Mouse (Mus musculus): Measurements from ENCODE around the gene Olfr123. TPM values are rescaled to one million over a fixed set of nuclear protein-coding genes. Genes with fewer than 3 reads are reported as not detected.

Gene Olfr123
- not detected in 2 replicates for polyA plus RNA-seq (2015; fragmentation: Nextera tagmentation; extraction: Ambion mirVana)

GRCm38 (mm10) chr17:37793229-37793628, at the start of gene Olfr123:
Gene Olfr123, plus strand, starts transcription at chr17:37793529.
- 82% methylated on average over 2 of the region's 2 CpGs for WGBS
- Histone ChIP-seq H3K4me2 (ENCODE audit: low read depth, low read length) (no peak within 1 kb of the TSS), H3K9ac (ENCODE audit: low read length) (no peak within 1 kb of the TSS), H3K9me3 (replicated peaks; ENCODE audit: control insufficient read depth, low read length) (no peaks in the 10 kb centered on the region), H3K27ac (ENCODE audit: low read length) (no peak within 1 kb of the TSS), H3K27me3 (ENCODE audit: control insufficient read depth, insufficient read depth, low read length) (no peaks in the 10 kb centered on the region), H3K4me1 (ENCODE audit: control insufficient read depth, insufficient read depth, low read length) (no peaks in the 10 kb centered on the region), H3K4me3 (ENCODE audit: low read length) (no peak within 1 kb of the TSS), H3K36me3 (ENCODE audit: control insufficient read depth, insufficient read depth) (no peaks in the 10 kb centered on the region)
- no peak for ATAC-seq (replicated peaks; ENCODE audit: extremely low read depth, insufficient read depth, low FRiP score)

- Histone ChIP-seq H3K36me3 (ENCODE audit: control insufficient read depth, insufficient read depth) (no peaks in the 10 kb centered on the region), H3K27me3 (ENCODE audit: control insufficient read depth, insufficient read depth, low read length) (no peaks in the 10 kb centered on the region), H3K4me3 (ENCODE audit: low read length) (no peak within 1 kb of the TSS), H3K9me3 (replicated peaks; ENCODE audit: control insufficient read depth, low read length) (no peaks in the 10 kb centered on the region), H3K27ac (ENCODE audit: low read length) (no peak within 1 kb of the TSS), H3K9ac (ENCODE audit: low read length) (no peak within 1 kb of the TSS), H3K4me1 (ENCODE audit: control insufficient read depth, insufficient read depth, low read length) (no peaks in the 10 kb centered on the region), H3K4me2 (ENCODE audit: low read depth, low read length) (no peak within 1 kb of the TSS)
- 76% methylated on average over 4 of the region's 4 CpGs for WGBS
- ATAC-seq (replicated peaks; ENCODE audit: extremely low read depth, insufficient read depth, low FRiP score), result no peak
These were observed 25.0 kb upstream of the Olfr123 start, which contains the start of gene Olfr122 for GRCm38 (mm10) chr17:37768307-37768706. Gene Olfr122, plus strand, starts transcription at chr17:37768607.

GRCm38 (mm10) chr17:37799588-37799987, 6.3 kb downstream of the Olfr123 start, which contains the start of gene Olfr124:
Gene Olfr124, plus strand, starts transcription at chr17:37799888.
- no peak for ATAC-seq (replicated peaks; ENCODE audit: extremely low read depth, insufficient read depth, low FRiP score)

GRCm38 (mm10) chr17:37832649-37833048, 39.3 kb downstream of the Olfr123 start, which contains the start of gene Olfr125:
Gene Olfr125, plus strand, starts transcription at chr17:37832949.
- ATAC-seq (replicated peaks; ENCODE audit: extremely low read depth, insufficient read depth, low FRiP score), result no peak
- no peak within 1 kb of the TSS for H3K27ac ChIP-seq (ENCODE audit: low read length)
- H3K27me3 ChIP-seq (ENCODE audit: control insufficient read depth, insufficient read depth, low read length), result no peaks in the 10 kb centered on the region
- H3K4me3 ChIP-seq (ENCODE audit: low read length), result no peak within 1 kb of the TSS
- no peaks in the 10 kb centered on the region for H3K36me3 ChIP-seq (ENCODE audit: control insufficient read depth, insufficient read depth)
- no peaks in the 10 kb centered on the region for H3K4me1 ChIP-seq (ENCODE audit: control insufficient read depth, insufficient read depth, low read length)
- no peaks in the 10 kb centered on the region for H3K9me3 ChIP-seq (replicated peaks; ENCODE audit: control insufficient read depth, low read length)
- no peak within 1 kb of the TSS for H3K9ac ChIP-seq (ENCODE audit: low read length)
- H3K4me2 ChIP-seq (ENCODE audit: low read depth, low read length), result no peak within 1 kb of the TSS

More at GRCm38 (mm10) chr17:37799588-37799987, 6.3 kb downstream of the Olfr123 start, which contains the start of gene Olfr124:
- no peaks in the 10 kb centered on the region for H3K36me3 ChIP-seq (ENCODE audit: control insufficient read depth, insufficient read depth)
- H3K4me1 ChIP-seq (ENCODE audit: control insufficient read depth, insufficient read depth, low read length), result no peaks in the 10 kb centered on the region
- no peak within 1 kb of the TSS for H3K27ac ChIP-seq (ENCODE audit: low read length)
- H3K27me3 ChIP-seq (ENCODE audit: control insufficient read depth, insufficient read depth, low read length), result no peaks in the 10 kb centered on the region
- 70% methylated on average over 3 of the region's 3 CpGs for WGBS
- no peak within 1 kb of the TSS for H3K4me3 ChIP-seq (ENCODE audit: low read length)
- H3K4me2 ChIP-seq (ENCODE audit: low read depth, low read length), result no peak within 1 kb of the TSS
- no peaks in the 10 kb centered on the region for H3K9me3 ChIP-seq (replicated peaks; ENCODE audit: control insufficient read depth, low read length)
- H3K9ac ChIP-seq (ENCODE audit: low read length), result no peak within 1 kb of the TSS

GRCm38 (mm10) chr17:37847183-37847582, 53.9 kb downstream of the Olfr123 start, which contains the start of gene Olfr126:
Gene Olfr126, plus strand, starts transcription at chr17:37847483.
- no peaks in the 10 kb centered on the region for H3K36me3 ChIP-seq (ENCODE audit: control insufficient read depth, insufficient read depth)

More at GRCm38 (mm10) chr17:37847183-37847582, 53.9 kb downstream of the Olfr123 start, which contains the start of gene Olfr126:
- no peak for ATAC-seq (replicated peaks; ENCODE audit: extremely low read depth, insufficient read depth, low FRiP score)
- H3K27ac ChIP-seq (ENCODE audit: low read length), result no peak within 1 kb of the TSS
- no peak within 1 kb of the TSS for H3K4me2 ChIP-seq (ENCODE audit: low read depth, low read length)
- no peaks in the 10 kb centered on the region for H3K27me3 ChIP-seq (ENCODE audit: control insufficient read depth, insufficient read depth, low read length)
- no peak within 1 kb of the TSS for H3K4me3 ChIP-seq (ENCODE audit: low read length)
- H3K4me1 ChIP-seq (ENCODE audit: control insufficient read depth, insufficient read depth, low read length), result no peaks in the 10 kb centered on the region
- no peaks in the 10 kb centered on the region for H3K9me3 ChIP-seq (replicated peaks; ENCODE audit: control insufficient read depth, low read length)
- H3K9ac ChIP-seq (ENCODE audit: low read length), result no peak within 1 kb of the TSS

Other genes starting within 250 kb of the Olfr123 start
- gene Olfr112, start 224.1 kb upstream of the Olfr123 start, polyA plus RNA-seq (2015; fragmentation: Nextera tagmentation; extraction: Ambion mirVana), result not detected in 2 replicates
- gene Olfr113, start 215.9 kb upstream of the Olfr123 start, polyA plus RNA-seq (2015; fragmentation: Nextera tagmentation; extraction: Ambion mirVana), result not detected in 2 replicates
- not detected in 2 replicates for gene Olfr114, start 200.8 kb upstream of the Olfr123 start, polyA plus RNA-seq (2015; fragmentation: Nextera tagmentation; extraction: Ambion mirVana)
- not detected in 2 replicates for gene Olfr115, start 166.4 kb upstream of the Olfr123 start, polyA plus RNA-seq (2015; fragmentation: Nextera tagmentation; extraction: Ambion mirVana)
- gene Olfr116, start 166.3 kb upstream of the Olfr123 start, polyA plus RNA-seq (2015; fragmentation: Nextera tagmentation; extraction: Ambion mirVana), result not detected in 2 replicates
- not detected in 2 replicates for gene Olfr117, start 129.7 kb upstream of the Olfr123 start, polyA plus RNA-seq (2015; fragmentation: Nextera tagmentation; extraction: Ambion mirVana)
- not detected in 2 replicates for gene Olfr118, start 126.5 kb upstream of the Olfr123 start, polyA plus RNA-seq (2015; fragmentation: Nextera tagmentation; extraction: Ambion mirVana)
- gene Olfr119, start 97.0 kb upstream of the Olfr123 start, polyA plus RNA-seq (2015; fragmentation: Nextera tagmentation; extraction: Ambion mirVana), result not detected in 2 replicates
- not detected in 2 replicates for gene Olfr120, start 71.7 kb upstream of the Olfr123 start, polyA plus RNA-seq (2015; fragmentation: Nextera tagmentation; extraction: Ambion mirVana)
- not detected in 2 replicates for gene Olfr121, start 44.7 kb upstream of the Olfr123 start, polyA plus RNA-seq (2015; fragmentation: Nextera tagmentation; extraction: Ambion mirVana)
- not detected in 2 replicates for gene Olfr122, start 24.9 kb upstream of the Olfr123 start, polyA plus RNA-seq (2015; fragmentation: Nextera tagmentation; extraction: Ambion mirVana)
- gene Olfr124, start 6.4 kb downstream of the Olfr123 start, polyA plus RNA-seq (2015; fragmentation: Nextera tagmentation; extraction: Ambion mirVana), result not detected in 2 replicates
- gene Olfr125, start 39.4 kb downstream of the Olfr123 start, polyA plus RNA-seq (2015; fragmentation: Nextera tagmentation; extraction: Ambion mirVana), result not detected in 2 replicates
- not detected in 2 replicates for gene Olfr126, start 54.0 kb downstream of the Olfr123 start, polyA plus RNA-seq (2015; fragmentation: Nextera tagmentation; extraction: Ambion mirVana)
- gene Olfr127, start 106.9 kb downstream of the Olfr123 start, polyA plus RNA-seq (2015; fragmentation: Nextera tagmentation; extraction: Ambion mirVana), result not detected in 2 replicates
- not detected in 2 replicates for gene Olfr128, start 127.0 kb downstream of the Olfr123 start, polyA plus RNA-seq (2015; fragmentation: Nextera tagmentation; extraction: Ambion mirVana)
- not detected in 2 replicates for gene Olfr761, start 159.6 kb downstream of the Olfr123 start, polyA plus RNA-seq (2015; fragmentation: Nextera tagmentation; extraction: Ambion mirVana)

All from heart, embryonic 16.5 days (tissue).